Mouse (Mus musculus) neural tube, embryonic 13.5 days (tissue): ENCODE data around the gene Hcn1. TPM values are rescaled to one million over a fixed set of nuclear protein-coding genes. Genes with fewer than 3 reads are reported as not detected.

ENCODE experiments used
- ATAC-seq: fragments of 200-750 bp; cut with Nextera tagmentation; 2 replicates; pipeline ENCODE4 v1.8.0; 2017; ENCODE audit warnings: low read depth, mild to moderate bottlenecking, moderate TSS enrichment, moderate library complexity
- H3K27ac ChIP-seq: fragments of 300-500 bp; sonication (generic); replicated peaks from 2 replicates; pipeline ENCODE4 v1.5.1; 2015; ENCODE audit warnings: moderate library complexity, mild to moderate bottlenecking, inconsistent platforms
- H3K27me3 ChIP-seq: fragments of 300-500 bp; sonication (generic); 2 replicates; pipeline ENCODE4 v1.6.1; 2015; ENCODE audit warnings: mild to moderate bottlenecking, inconsistent platforms
- H3K36me3 ChIP-seq: fragments of 300-500 bp; sonication (generic); 2 replicates; pipeline ENCODE4 v1.6.1; 2015; ENCODE audit warnings: mild to moderate bottlenecking, inconsistent platforms
- H3K4me1 ChIP-seq: fragments of 300-500 bp; sonication (generic); replicated peaks from 2 replicates; pipeline ENCODE4 v1.6.1; 2015; ENCODE audit warnings: inconsistent platforms
- H3K4me2 ChIP-seq: fragments of 300-500 bp; sonication (generic); 2 replicates; pipeline ENCODE4 v1.6.1; 2015; ENCODE audit warnings: inconsistent platforms, mild to moderate bottlenecking, moderate library complexity
- H3K4me3 ChIP-seq: fragments of 300-500 bp; sonication (generic); 2 replicates; pipeline ENCODE4 v1.5.1; 2015; ENCODE audit warnings: mild to moderate bottlenecking, inconsistent platforms
- H3K9ac ChIP-seq: fragments of 300-500 bp; sonication (generic); 2 replicates; pipeline ENCODE4 v1.6.1; 2015; ENCODE audit warnings: moderate library complexity, mild to moderate bottlenecking, inconsistent platforms
- H3K9me3 ChIP-seq: fragments of 300-500 bp; sonication (generic); 2 replicates; pipeline ENCODE4 v1.6.1; 2016; ENCODE audit warnings: inconsistent platforms
- WGBS: fragments of 180-500 bp; shearing (Covaris S2); methylation state at CpG from one replicate; pipeline ENCODE4 v1.1.7; 2015; 5-methylcytosine and 5-hydroxymethylcytosine counted together
- polyA plus RNA-seq: library from polyadenylated mRNA; unstranded; fragments of >200 nt; fragmentation: Nextera tagmentation; extraction: Ambion mirVana; gene quantifications from 2 replicates; pipeline ENCODE4 v1.2.1, GENCODE M21; 2015

Hcn1 gene
- 0.48 and 0.54 TPM in 2 replicates for polyA plus RNA-seq

GRCm38 (mm10) chr13:117602181-117602580 lies at the start of gene Hcn1:
Gene Hcn1, plus strand, starts transcription at chr13:117602320.
- no peaks in the 10 kb centered on the region for H3K9me3 ChIP-seq
- 0% methylated on average over 33 of the region's 45 CpGs for WGBS
- no peaks in the 10 kb centered on the region for H3K36me3 ChIP-seq
- peak within 1 kb of the TSS; percentile 70 for H3K9ac ChIP-seq
- peaks cover 15% of the 10 kb centered on the region for H3K4me1 ChIP-seq
- ATAC-seq = peak; percentile 98
- H3K4me2 ChIP-seq = peak within 1 kb of the TSS; percentile 69
- H3K27me3 ChIP-seq = peaks cover 42% of the 10 kb centered on the region
- H3K4me3 ChIP-seq = peak within 1 kb of the TSS; percentile 61
- no peak within 1 kb of the TSS for H3K27ac ChIP-seq

- H3K9ac ChIP-seq = no peak overlapping the region
- no peaks in the 10 kb centered on the region for H3K4me1 ChIP-seq
- H3K27me3 ChIP-seq = no peaks in the 10 kb centered on the region
- H3K9me3 ChIP-seq = 0 out of 2 replicates have a peak, but pooled peaks cover 3% of the 10 kb centered on the region
- no peak overlapping the region for H3K27ac ChIP-seq
- H3K36me3 ChIP-seq = no peaks in the 10 kb centered on the region
- no peak overlapping the region for H3K4me2 ChIP-seq
- ATAC-seq = no peak
- 84% methylated on average over 8 of the region's 8 CpGs for WGBS
- H3K4me3 ChIP-seq = no peak overlapping the region
Observed at GRCm38 (mm10) chr13:117567251-117567650, 34.9 kb upstream of the Hcn1 start.

GRCm38 (mm10) chr13:117571747-117572146 lies 30.4 kb upstream of the Hcn1 start:
- no peak overlapping the region for H3K4me2 ChIP-seq
- no peaks in the 10 kb centered on the region for H3K27me3 ChIP-seq
- ATAC-seq = no peak
- no peak overlapping the region for H3K27ac ChIP-seq
- WGBS = 20% methylated on average over 3 of the region's 3 CpGs
- H3K4me1 ChIP-seq = no peaks in the 10 kb centered on the region
- H3K36me3 ChIP-seq = no peaks in the 10 kb centered on the region
- no peak overlapping the region for H3K4me3 ChIP-seq
- no peak overlapping the region for H3K9ac ChIP-seq
- peaks cover 6% of the 10 kb centered on the region; the same call in 1 of the 2 replicates for H3K9me3 ChIP-seq

GRCm38 (mm10) chr13:117594494-117595182 lies 7.5 kb upstream of the Hcn1 start:
- no peaks in the 10 kb centered on the region for H3K27me3 ChIP-seq
- 52% methylated on average over 10 of the region's 10 CpGs for WGBS
- no peak overlapping the region for H3K9ac ChIP-seq
- H3K4me2 ChIP-seq = no peak overlapping the region
- H3K36me3 ChIP-seq = no peaks in the 10 kb centered on the region
- no peaks in the 10 kb centered on the region for H3K9me3 ChIP-seq
- no peak overlapping the region for H3K4me3 ChIP-seq
- ATAC-seq = no peak
- H3K27ac ChIP-seq = no peak overlapping the region
- H3K4me1 ChIP-seq = no peaks in the 10 kb centered on the region

- ATAC-seq = no peak
Observed at GRCm38 (mm10) chr13:117595183-117595532, 7.0 kb upstream of the Hcn1 start.

GRCm38 (mm10) chr13:117601331-117601965 lies 672 bp upstream of the Hcn1 start:
- Histone ChIP-seq H3K27me3 (peaks cover 42% of the 10 kb centered on the region), H3K9me3 (no peaks in the 10 kb centered on the region), H3K27ac (no peak overlapping the region), H3K4me3 (no peak overlapping the region), H3K4me2 (peak overlapping the region; percentile 69), H3K36me3 (no peaks in the 10 kb centered on the region), H3K9ac (no peak overlapping the region), H3K4me1 (peaks cover 15% of the 10 kb centered on the region)
- WGBS = 59% methylated on average over 9 of the region's 9 CpGs
- no peak for ATAC-seq

More at GRCm38 (mm10) chr13:117595183-117595532, 7.0 kb upstream of the Hcn1 start:
- H3K27me3 ChIP-seq = no peaks in the 10 kb centered on the region
- H3K9me3 ChIP-seq = no peaks in the 10 kb centered on the region
- WGBS = 17% methylated on average over 3 of the region's 3 CpGs
- H3K36me3 ChIP-seq = no peaks in the 10 kb centered on the region
- no peak overlapping the region for H3K4me3 ChIP-seq
- no peak overlapping the region for H3K9ac ChIP-seq
- H3K4me2 ChIP-seq = no peak overlapping the region
- H3K4me1 ChIP-seq = no peaks in the 10 kb centered on the region
- no peak overlapping the region for H3K27ac ChIP-seq

- Histone ChIP-seq H3K27ac (no peak overlapping the region), H3K36me3 (no peaks in the 10 kb centered on the region), H3K27me3 (peaks cover 42% of the 10 kb centered on the region), H3K9ac (peak overlapping the region; percentile 70), H3K4me2 (peak overlapping the region; percentile 69), H3K9me3 (no peaks in the 10 kb centered on the region), H3K4me1 (peaks cover 15% of the 10 kb centered on the region), H3K4me3 (peak overlapping the region; percentile 61)
- under 1% methylated on average over 52 of the region's 62 CpGs for WGBS
- ATAC-seq = peak; percentile 74
Observed at GRCm38 (mm10) chr13:117602617-117603358, 668 bp downstream of the Hcn1 start.

- H3K9ac ChIP-seq = peak overlapping the region; percentile 70
- H3K4me3 ChIP-seq = peak overlapping the region; percentile 61
- no peaks in the 10 kb centered on the region for H3K36me3 ChIP-seq
- H3K27me3 ChIP-seq = peaks cover 42% of the 10 kb centered on the region
- no peak for ATAC-seq
- H3K9me3 ChIP-seq = no peaks in the 10 kb centered on the region
- no peak overlapping the region for H3K27ac ChIP-seq
- 13% methylated on average over 11 of the region's 11 CpGs for WGBS
- H3K4me2 ChIP-seq = peak overlapping the region; percentile 69
- peaks cover 15% of the 10 kb centered on the region for H3K4me1 ChIP-seq
Observed at GRCm38 (mm10) chr13:117603421-117603820, 1.3 kb downstream of the Hcn1 start.

GRCm38 (mm10) chr13:117604073-117604472 lies 2.0 kb downstream of the Hcn1 start:
- 32% methylated on average over 7 of the region's 7 CpGs for WGBS
- Histone ChIP-seq H3K36me3 (no peaks in the 10 kb centered on the region), H3K4me3 (peak overlapping the region; percentile 61)

GRCm38 (mm10) chr13:117604971-117605750 lies 3.0 kb downstream of the Hcn1 start:
- H3K4me3 ChIP-seq = no peak overlapping the region
- H3K27ac ChIP-seq = no peak overlapping the region
- H3K27me3 ChIP-seq = peaks cover 42% of the 10 kb centered on the region
- 88% methylated on average over 5 of the region's 5 CpGs for WGBS
- H3K4me1 ChIP-seq = peaks cover 15% of the 10 kb centered on the region
- H3K9ac ChIP-seq = no peak overlapping the region
- no peaks in the 10 kb centered on the region for H3K36me3 ChIP-seq
- H3K4me2 ChIP-seq = no peak overlapping the region
- no peaks in the 10 kb centered on the region for H3K9me3 ChIP-seq
- ATAC-seq = no peak

More at GRCm38 (mm10) chr13:117604073-117604472, 2.0 kb downstream of the Hcn1 start:
- ATAC-seq = no peak
- H3K4me2 ChIP-seq = peak overlapping the region; percentile 69
- H3K9me3 ChIP-seq = no peaks in the 10 kb centered on the region
- peaks cover 15% of the 10 kb centered on the region for H3K4me1 ChIP-seq
- no peak overlapping the region for H3K27ac ChIP-seq
- 0 out of 2 replicates have a peak overlapping the region, but pooled peaks have one; percentile 70 for H3K9ac ChIP-seq
- H3K27me3 ChIP-seq = peaks cover 42% of the 10 kb centered on the region

GRCm38 (mm10) chr13:117611881-117612280 lies 9.8 kb downstream of the Hcn1 start:
- WGBS = 87% methylated on average over 2 of the region's 2 CpGs

More at GRCm38 (mm10) chr13:117611881-117612280, 9.8 kb downstream of the Hcn1 start:
- H3K4me2 ChIP-seq = no peak overlapping the region
- no peak overlapping the region for H3K9ac ChIP-seq
- H3K27me3 ChIP-seq = no peaks in the 10 kb centered on the region
- H3K27ac ChIP-seq = no peak overlapping the region
- ATAC-seq = no peak
- no peak overlapping the region for H3K4me3 ChIP-seq
- H3K36me3 ChIP-seq = no peaks in the 10 kb centered on the region
- H3K9me3 ChIP-seq = no peaks in the 10 kb centered on the region
- H3K4me1 ChIP-seq = no peaks in the 10 kb centered on the region
